Mouse (Mus musculus) cerebellum, adult 9-10 months (tissue): ENCODE data around the gene Epx.

Source experiments
- DNase-seq: peaks from one replicate; pipeline ENCODE4 v3.0.0; 2022

The Epx gene

GRCm38 (mm10) chr11:87828239-87828900 is 47.0 kb downstream of the Epx start, which contains the start of gene Lpo:
Gene Lpo, minus strand, starts transcription at chr11:87828289.
- DNase-seq: no peak

DNA sequence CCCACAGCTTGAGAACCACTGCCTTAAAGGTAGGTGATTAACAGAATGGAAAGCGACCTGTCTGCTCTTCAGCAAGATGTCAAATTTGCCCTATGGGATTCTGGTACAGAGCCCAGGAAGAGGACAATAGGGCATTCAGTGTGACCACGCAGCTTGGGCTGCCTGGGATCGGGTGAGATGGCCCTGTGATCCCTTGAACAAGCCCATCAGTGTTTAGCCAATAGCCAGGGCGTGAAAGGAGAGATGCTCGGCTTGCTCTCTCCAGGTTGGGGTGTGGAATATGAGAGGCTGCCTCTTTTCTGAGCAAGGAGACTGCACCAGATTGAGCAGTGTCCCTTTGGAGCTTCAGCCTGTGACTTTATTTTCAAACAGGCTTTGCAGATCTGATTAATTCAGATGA is 53.8 kb downstream of the Epx start:
- DNase-seq: no peak

GRCm38 (mm10) chr11:87817443-87817773 is 57.9 kb downstream of the Epx start:
- no peak for DNase-seq

- peak; percentile 81 for DNase-seq
These were observed 58.5 kb downstream of the Epx start for GRCm38 (mm10) chr11:87816707-87817442.

DNA sequence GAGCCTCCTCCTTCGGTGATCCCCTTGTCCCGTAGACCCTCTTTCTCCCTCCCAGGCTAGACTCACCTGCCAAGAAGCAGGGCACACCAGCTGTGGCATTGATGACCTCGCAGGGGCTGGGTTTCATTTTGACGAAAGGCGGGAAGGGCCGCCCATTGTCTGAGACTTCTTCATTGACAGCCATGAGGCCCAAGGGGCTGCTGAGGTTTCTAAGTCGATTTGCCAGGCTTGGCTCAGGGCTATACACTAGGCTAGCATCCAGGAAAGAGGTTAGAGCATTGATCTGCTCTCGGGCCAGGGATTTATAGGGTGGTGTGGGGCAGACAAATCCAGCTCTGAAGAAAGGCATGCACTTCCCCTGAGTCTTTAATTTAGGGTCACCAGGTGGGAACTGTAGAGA is 60.5 kb downstream of the Epx start:
- no peak for DNase-seq
